Mouse (Mus musculus): ENCODE measurements around the gene Ppm1n.

- TF ChIP-seq CTCF (IDR thresholded peaks at IDR 0.05; ENCODE audit: low read depth, low read length) (no peak), POLR2A (IDR thresholded peaks at IDR 0.05; ENCODE audit: insufficient read depth, low read length) (no peak), EP300 (IDR thresholded peaks at IDR 0.05; ENCODE audit: insufficient read depth, low read depth, low read length) (no peak)
These were observed 10.0 kb downstream of the Ppm1n start for GRCm38 (mm10) chr7:19269721-19270441.
